ENCODE assay signal across 8 mouse cellular contexts in the genomic region with DNA sequence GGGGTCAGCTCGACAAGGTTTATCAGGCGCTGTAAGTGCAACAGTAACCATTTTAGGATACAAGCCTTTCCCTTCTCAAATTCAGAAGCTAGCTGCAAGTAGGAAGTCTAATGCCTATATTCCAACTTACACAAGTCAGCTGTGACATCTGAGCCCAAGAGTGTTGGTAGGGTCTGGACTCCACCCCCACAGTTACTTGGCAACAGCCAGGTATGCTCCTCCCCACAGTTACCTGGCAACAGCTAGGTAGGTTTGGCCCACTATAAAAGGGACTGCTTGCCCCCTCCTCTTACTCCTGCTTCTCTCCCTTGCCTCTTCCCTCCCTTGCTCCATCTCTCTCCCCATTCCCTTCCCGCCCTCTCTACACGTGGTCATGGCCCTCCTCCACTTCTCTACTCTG. TPM values are rescaled to one million over a fixed set of nuclear protein-coding genes. Genes with fewer than 3 reads are reported as not detected.
DNase-seq lines count a peak whose midpoint lies in the region; ATAC-seq lines count a peak whose summit lies in the region.
"Had no signal": no experiment of that assay in that cellular context is flagged by ENCODE, and none has a peak within 500 bp of the region (broad histone marks: within the 10 kb centered on the region; RNA-seq: fewer than 3 reads in every experiment).

No protein-coding gene starts in this region.

- H3K4me2 ChIP-seq in neural tube, embryonic 11.5 days (ENCODE audit: low read depth): peak overlapping the region; percentile 71; the same call in 1 of the 2 replicates
- peak overlapping the region; percentile 74 for H3K4me2 ChIP-seq in forebrain, embryonic 13.5 days
- H3K4me2 ChIP-seq in liver, embryonic 12.5 days: peak overlapping the region; percentile 98

- ATAC-seq in neural tube, embryonic 11.5 days (ENCODE audit: insufficient read depth, low FRiP score, low TSS enrichment): no peak
- ATAC-seq in forebrain, embryonic 13.5 days: no peak
- ATAC-seq in liver, embryonic 12.5 days: no peak
- no peak for ATAC-seq in cerebellum, adult (ENCODE audit: insufficient number of reproducible peaks, low FRiP score, low TSS enrichment)

- no peak overlapping the region for H3K27ac ChIP-seq in neural tube, embryonic 11.5 days (ENCODE audit: low read depth, low read length)
- H3K27ac ChIP-seq in forebrain, embryonic 13.5 days: no peak overlapping the region
- no peak overlapping the region for H3K27ac ChIP-seq in liver, embryonic 12.5 days

- H3K36me3 ChIP-seq in neural tube, embryonic 11.5 days (ENCODE audit: control insufficient read depth, insufficient read depth, low read length): peaks cover 3% of the 10 kb centered on the region; the same call in 1 of the 2 replicates
- peaks cover 27% of the 10 kb centered on the region for H3K36me3 ChIP-seq in forebrain, embryonic 13.5 days (ENCODE audit: poor library complexity, severe bottlenecking)
- H3K36me3 ChIP-seq in liver, embryonic 12.5 days: peaks cover 36% of the 10 kb centered on the region

- peaks cover 10% of the 10 kb centered on the region for H3K4me1 ChIP-seq in neural tube, embryonic 11.5 days (ENCODE audit: control insufficient read depth, insufficient read depth, low read length)
- peaks cover 20% of the 10 kb centered on the region for H3K4me1 ChIP-seq in forebrain, embryonic 13.5 days
- peaks cover 24% of the 10 kb centered on the region for H3K4me1 ChIP-seq in liver, embryonic 12.5 days

- no peaks in the 10 kb centered on the region for H3K9me3 ChIP-seq in neural tube, embryonic 11.5 days (ENCODE audit: control insufficient read depth, low read length)
- H3K9me3 ChIP-seq in forebrain, embryonic 13.5 days (replicated peaks): no peaks in the 10 kb centered on the region
- H3K9me3 ChIP-seq in liver, embryonic 12.5 days (replicated peaks): no peaks in the 10 kb centered on the region

- 0 out of 2 replicates have a peak overlapping the region, but pooled peaks have one; percentile 84 for H3K4me3 ChIP-seq in neural tube, embryonic 11.5 days (ENCODE audit: low read depth, low read length)
- peak overlapping the region; percentile 86 for H3K4me3 ChIP-seq in forebrain, embryonic 13.5 days
- H3K4me3 ChIP-seq in liver, embryonic 12.5 days: peak overlapping the region; percentile 90; the same call in 1 of the 2 replicates

- DNase-seq in neural tube, embryonic 11.5 days (ENCODE audit: low spot score): no peak
- no peak for DNase-seq in neural tube, embryonic 10.5 days (ENCODE audit: extremely low spot score, low spot score)
- no peak for DNase-seq in adrenal gland, adult (ENCODE audit: inconsistent age in 2 of 2, low spot score in 1 of 2)
- DNase-seq in urinary bladder, adult 2 months (ENCODE audit: low spot score): no peak
- DNase-seq: kidney, postnatal 25 days had no signal

- 67% methylated on average over 4 of the region's 4 CpGs for WGBS in neural tube, embryonic 11.5 days
- WGBS in forebrain, embryonic 13.5 days: 59% methylated on average over 4 of the region's 4 CpGs
- WGBS in liver, embryonic 12.5 days (ENCODE audit: insufficient replicate concordance): 61% methylated on average over 4 of the region's 4 CpGs

- no peaks in the 10 kb centered on the region for H3K27me3 ChIP-seq in neural tube, embryonic 11.5 days (ENCODE audit: control insufficient read depth, insufficient read depth, low read length)
- no peaks in the 10 kb centered on the region for H3K27me3 ChIP-seq in forebrain, embryonic 13.5 days
- no peaks in the 10 kb centered on the region for H3K27me3 ChIP-seq in liver, embryonic 12.5 days (replicated peaks)

- H3K9ac ChIP-seq in neural tube, embryonic 11.5 days (ENCODE audit: low read length): no peak overlapping the region
- H3K9ac ChIP-seq in forebrain, embryonic 13.5 days: peak overlapping the region; percentile 91
- H3K9ac ChIP-seq in liver, embryonic 12.5 days: peak overlapping the region; percentile 89; the same call in 1 of the 2 replicates

RNA-seq across cellular contexts. Expression of gene Pcgf6, which starts 1.6 kb away (rescaled TPM):
- 31.0 and 33.5 TPM in 2 replicates for polyA plus RNA-seq in neural tube, embryonic 11.5 days (2014; fragmentation: Nextera tagmentation; extraction: Ambion mirVana)
- polyA plus RNA-seq in forebrain, embryonic 13.5 days (2015; fragmentation: Nextera tagmentation; extraction: Ambion mirVana): 26.8 and 30.6 TPM in 2 replicates
- 19.0 and 20.0 TPM in 2 replicates for polyA plus RNA-seq in liver, embryonic 12.5 days (2016; fragmentation: Nextera tagmentation; extraction: Ambion mirVana)
- 25.4 and 34.1 TPM in 2 replicates for polyA plus RNA-seq in urinary bladder, adult 2 months (2012; rRNA removed)

RNA-seq across cellular contexts. Expression of gene Taf5, which starts 18.5 kb away (rescaled TPM):
- 10.3 and 12.8 TPM in 2 replicates for polyA plus RNA-seq in neural tube, embryonic 11.5 days (2014; fragmentation: Nextera tagmentation; extraction: Ambion mirVana)
- 6.9 and 7.0 TPM in 2 replicates for polyA plus RNA-seq in forebrain, embryonic 13.5 days (2015; fragmentation: Nextera tagmentation; extraction: Ambion mirVana)
- polyA plus RNA-seq in liver, embryonic 12.5 days (2016; fragmentation: Nextera tagmentation; extraction: Ambion mirVana): 9.5 and 10.1 TPM in 2 replicates
- 2.9 and 3.1 TPM in 2 replicates for polyA plus RNA-seq in urinary bladder, adult 2 months (2012; rRNA removed)

RNA-seq across cellular contexts. Expression of gene Nt5c2, which starts 34.1 kb away (rescaled TPM):
- 68.3 and 71.7 TPM in 2 replicates for polyA plus RNA-seq in neural tube, embryonic 11.5 days (2014; fragmentation: Nextera tagmentation; extraction: Ambion mirVana)
- 68.8 and 83.9 TPM in 2 replicates for polyA plus RNA-seq in forebrain, embryonic 13.5 days (2015; fragmentation: Nextera tagmentation; extraction: Ambion mirVana)
- 67.1 and 78.5 TPM in 2 replicates for polyA plus RNA-seq in liver, embryonic 12.5 days (2016; fragmentation: Nextera tagmentation; extraction: Ambion mirVana)
- 34.1 and 36.3 TPM in 2 replicates for polyA plus RNA-seq in urinary bladder, adult 2 months (2012; rRNA removed)

RNA-seq across cellular contexts. Expression of gene Ina, which starts 34.6 kb away (rescaled TPM):
- 276 and 332 TPM in 2 replicates for polyA plus RNA-seq in neural tube, embryonic 11.5 days (2014; fragmentation: Nextera tagmentation; extraction: Ambion mirVana)
- 206 and 221 TPM in 2 replicates for polyA plus RNA-seq in forebrain, embryonic 13.5 days (2015; fragmentation: Nextera tagmentation; extraction: Ambion mirVana)
- 0.11 and 0.12 TPM in 2 replicates for polyA plus RNA-seq in liver, embryonic 12.5 days (2016; fragmentation: Nextera tagmentation; extraction: Ambion mirVana)
- polyA plus RNA-seq in urinary bladder, adult 2 months (2012; rRNA removed): 0.03 and 0.10 TPM in 2 replicates

RNA-seq across cellular contexts. Expression of gene Usmg5, which starts 41.4 kb away (rescaled TPM):
- 1,081 and 1,145 TPM in 2 replicates for polyA plus RNA-seq in neural tube, embryonic 11.5 days (2014; fragmentation: Nextera tagmentation; extraction: Ambion mirVana)
- 1,392 and 1,705 TPM in 2 replicates for polyA plus RNA-seq in forebrain, embryonic 13.5 days (2015; fragmentation: Nextera tagmentation; extraction: Ambion mirVana)
- 984 and 997 TPM in 2 replicates for polyA plus RNA-seq in liver, embryonic 12.5 days (2016; fragmentation: Nextera tagmentation; extraction: Ambion mirVana)
- polyA plus RNA-seq in urinary bladder, adult 2 months (2012; rRNA removed): 429 and 491 TPM in 2 replicates
